Mouse (Mus musculus) WW6 (cell line): ENCODE measurements around the gene Eml3.
"Not testable (repeated sequence)": the region's sequence is repeated elsewhere in the genome, so short reads cannot be mapped to it uniquely, and the experiment has no call there.

Experiments
- DNase-seq: peaks from one replicate; pipeline ENCODE4 v3.0.0-alpha.2; 2013; ENCODE audit warnings: low read depth, low spot score

Gene Eml3

DNA sequence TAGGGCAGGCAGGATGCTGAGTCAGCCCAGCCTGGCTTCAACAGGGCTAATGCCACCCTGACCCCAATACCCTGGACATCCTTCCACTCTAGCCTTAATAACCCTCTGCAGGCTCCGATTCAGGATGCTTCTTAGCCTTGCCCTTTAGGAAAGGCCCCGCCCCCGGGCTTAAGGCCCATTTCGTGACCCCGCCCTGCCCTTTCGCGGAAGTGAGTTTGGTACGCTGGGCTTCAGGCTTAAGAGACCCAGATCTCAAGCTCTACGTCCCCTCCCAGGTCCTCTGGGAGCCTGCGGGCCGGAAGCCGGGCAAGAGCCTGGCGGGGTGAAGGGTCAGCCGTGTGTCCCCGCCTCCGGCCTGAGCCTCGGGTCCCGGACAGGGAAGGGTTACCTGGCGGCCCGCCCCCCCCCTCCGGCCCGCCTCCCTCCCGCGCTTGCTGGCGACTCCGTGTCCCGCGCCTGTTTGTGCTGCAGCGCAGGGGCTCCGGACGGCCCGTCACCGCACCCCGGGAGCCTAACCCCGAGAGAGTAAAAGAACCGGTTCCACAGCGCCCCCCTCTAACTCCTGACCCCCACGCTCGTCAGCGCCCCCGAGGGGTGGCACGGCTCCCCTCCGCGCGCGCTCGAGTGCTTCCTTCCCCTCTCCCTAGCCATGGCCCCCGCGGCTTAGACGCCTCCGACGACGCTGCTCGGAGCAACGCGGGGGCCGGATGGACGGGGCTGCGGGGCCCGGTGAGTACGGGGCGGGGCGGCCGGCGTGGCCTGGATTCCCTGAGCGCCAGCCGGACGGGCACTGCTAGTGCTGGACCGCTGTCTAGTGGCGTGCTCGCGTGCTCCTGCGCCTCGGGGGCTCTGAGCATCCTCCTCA, at the start of gene Eml3, which contains the start of gene Rom1:
TSS of gene Eml3 (plus strand) at position 329 of the 865 bp plus-strand sequence.
TSS of gene Rom1 (minus strand) at position 133 of the 865 bp plus-strand sequence.
- DNase-seq, result no peak

DNA sequence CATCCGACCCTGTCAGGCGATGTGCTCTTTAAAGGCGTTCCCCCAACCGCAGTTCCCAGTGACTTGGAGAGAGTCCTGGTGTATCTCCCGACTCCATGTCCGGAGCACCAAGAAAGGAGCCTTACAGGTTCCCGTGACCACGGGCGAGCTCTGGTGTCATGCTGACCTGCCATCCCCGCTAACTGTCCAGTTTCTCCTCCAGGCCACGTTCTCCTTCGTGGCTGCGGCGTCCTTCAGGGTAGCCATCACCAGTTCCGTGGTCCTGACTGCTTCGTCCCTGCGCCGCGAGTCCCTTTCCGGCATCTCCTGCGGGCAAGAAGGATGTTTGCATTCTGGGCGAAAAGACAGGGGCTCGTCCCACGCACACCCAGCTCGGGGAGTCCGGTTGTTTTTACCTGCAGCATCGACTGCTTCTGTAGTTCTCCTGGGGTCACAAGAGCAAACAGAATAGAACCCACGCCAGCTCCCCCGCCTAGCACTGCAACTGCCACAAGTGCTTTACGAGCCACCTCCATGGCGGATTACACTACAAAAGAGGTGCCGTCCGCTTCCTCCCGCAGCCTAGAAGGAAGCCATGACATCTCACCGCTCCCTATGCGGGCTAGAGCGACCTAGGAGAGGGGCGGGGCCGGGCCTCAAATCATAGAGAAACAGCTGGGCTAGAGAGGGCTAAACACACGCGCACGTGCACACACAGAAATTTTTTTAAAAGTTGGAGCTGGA, 48.9 kb upstream of the Eml3 start, which contains the start of gene Uqcc3:
TSS of gene Uqcc3 (minus strand) at position 613 of the 723 bp plus-strand sequence.
- DNase-seq, result no peak

DNA sequence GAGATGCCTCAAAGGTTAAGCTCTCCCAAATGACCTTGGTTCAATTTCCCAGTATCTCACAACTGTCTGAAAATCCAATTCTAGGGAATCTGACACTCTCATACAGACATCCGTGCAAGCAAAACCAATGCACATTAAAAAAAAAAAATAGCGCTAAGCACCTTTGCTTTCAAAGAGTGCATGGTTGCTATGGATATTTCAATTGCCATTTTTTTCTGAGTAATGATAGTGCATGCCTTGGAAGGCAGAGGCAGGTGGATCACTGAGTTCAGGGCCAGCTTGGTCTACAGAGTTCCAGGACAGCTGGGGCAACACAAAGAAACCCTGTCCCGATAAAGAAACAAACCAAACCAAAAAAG, 48.3 kb upstream of the Eml3 start:
- DNase-seq, result no peak

DNA sequence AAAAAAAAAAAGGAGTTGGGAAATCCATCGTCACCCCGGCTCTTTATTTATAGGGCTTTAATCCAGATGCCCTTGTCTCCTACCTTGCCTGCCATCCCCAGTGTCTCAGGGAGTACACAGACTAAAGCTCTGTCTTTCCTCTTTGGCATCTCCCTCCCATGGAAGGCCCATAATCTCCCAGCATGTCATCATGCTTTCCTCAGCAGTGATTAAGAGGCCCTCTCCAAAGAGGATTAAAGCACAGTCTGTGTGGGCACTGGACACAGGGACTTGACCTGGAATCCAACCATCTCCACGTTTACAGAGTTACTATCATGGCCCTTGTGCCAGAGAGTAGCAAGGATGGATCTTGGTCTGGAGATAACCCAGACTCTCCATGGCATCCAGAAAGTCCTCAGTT, 45.7 kb upstream of the Eml3 start, which contains the start of the genes Lbhd1 and Gm49403:
TSS of gene Lbhd1 (plus strand) at position 117 of the 400 bp plus-strand sequence.
TSS of gene Gm49403 (plus strand) at position 315 of the 400 bp plus-strand sequence.
- DNase-seq, result no peak

DNA sequence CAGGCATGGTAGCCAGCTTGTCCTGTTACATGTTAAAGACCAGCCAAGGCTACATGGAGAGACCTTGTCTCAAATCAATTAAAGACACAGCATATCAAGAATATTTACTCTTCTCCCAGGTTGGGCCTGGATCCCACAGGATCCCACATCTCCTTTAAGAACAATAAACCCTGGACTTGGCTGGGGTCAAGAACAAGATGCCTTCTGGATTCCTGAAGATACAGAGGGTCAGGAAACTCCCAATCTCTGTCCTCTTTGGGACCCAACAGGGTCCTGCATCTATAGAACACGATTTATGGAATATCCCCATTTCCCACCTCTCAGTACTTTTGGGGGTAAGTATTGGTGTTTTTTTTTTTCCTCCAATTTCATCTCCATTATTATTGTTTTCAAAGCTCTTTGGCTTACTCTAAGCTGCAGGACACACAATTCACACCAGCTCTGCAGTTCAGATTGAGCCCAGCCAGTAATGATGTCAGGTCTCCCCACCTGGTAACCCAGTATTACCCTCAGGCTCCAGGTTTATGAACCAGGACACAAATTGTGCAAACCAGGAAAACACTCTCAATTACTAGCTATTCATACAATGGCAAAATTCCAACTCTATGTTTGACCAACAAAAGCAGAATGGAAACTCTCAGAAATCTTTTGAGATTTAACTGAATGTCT, 42.3 kb upstream of the Eml3 start:
- no peak for DNase-seq

DNA sequence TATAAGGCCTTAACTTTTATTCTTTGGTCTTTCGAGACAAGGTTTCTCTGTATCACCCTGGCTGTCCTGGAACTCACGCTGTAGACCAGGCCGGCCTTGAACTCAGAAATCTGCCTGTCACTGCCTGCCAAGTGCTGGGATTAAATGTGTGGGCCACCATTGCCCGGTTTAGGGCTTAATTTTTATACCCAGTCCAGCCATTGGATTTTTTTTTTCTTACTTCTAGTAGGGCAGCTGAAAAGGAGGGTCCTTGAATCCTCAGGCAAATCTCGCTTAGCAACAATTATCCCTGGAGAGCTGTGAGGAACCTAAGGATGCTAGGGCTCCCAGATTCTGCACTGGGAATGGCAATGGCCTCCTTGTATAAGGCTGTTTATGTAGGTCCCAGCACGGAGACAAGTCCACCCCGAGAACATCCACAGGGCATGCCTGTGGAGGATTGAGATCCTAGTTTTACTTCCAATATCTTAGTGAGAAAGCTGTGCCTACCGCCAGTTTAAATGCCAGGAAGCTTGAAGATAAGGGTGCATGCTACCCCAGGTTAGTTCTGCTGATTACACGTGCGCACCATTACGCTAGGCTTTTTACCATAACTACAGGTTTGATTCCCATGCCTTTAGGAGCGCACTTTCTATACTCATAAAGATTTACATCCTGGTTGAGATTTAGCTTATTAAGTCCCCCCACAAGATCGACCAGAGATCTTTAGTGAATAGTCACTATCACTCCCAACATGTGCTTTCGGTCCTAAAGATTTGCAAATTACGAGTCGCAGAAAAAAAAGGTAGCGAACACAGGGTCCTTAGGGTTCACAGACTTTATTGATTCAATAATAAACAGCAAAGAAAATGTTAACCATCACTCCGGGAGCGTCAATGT, 41.5 kb upstream of the Eml3 start:
- DNase-seq, result no peak

DNA sequence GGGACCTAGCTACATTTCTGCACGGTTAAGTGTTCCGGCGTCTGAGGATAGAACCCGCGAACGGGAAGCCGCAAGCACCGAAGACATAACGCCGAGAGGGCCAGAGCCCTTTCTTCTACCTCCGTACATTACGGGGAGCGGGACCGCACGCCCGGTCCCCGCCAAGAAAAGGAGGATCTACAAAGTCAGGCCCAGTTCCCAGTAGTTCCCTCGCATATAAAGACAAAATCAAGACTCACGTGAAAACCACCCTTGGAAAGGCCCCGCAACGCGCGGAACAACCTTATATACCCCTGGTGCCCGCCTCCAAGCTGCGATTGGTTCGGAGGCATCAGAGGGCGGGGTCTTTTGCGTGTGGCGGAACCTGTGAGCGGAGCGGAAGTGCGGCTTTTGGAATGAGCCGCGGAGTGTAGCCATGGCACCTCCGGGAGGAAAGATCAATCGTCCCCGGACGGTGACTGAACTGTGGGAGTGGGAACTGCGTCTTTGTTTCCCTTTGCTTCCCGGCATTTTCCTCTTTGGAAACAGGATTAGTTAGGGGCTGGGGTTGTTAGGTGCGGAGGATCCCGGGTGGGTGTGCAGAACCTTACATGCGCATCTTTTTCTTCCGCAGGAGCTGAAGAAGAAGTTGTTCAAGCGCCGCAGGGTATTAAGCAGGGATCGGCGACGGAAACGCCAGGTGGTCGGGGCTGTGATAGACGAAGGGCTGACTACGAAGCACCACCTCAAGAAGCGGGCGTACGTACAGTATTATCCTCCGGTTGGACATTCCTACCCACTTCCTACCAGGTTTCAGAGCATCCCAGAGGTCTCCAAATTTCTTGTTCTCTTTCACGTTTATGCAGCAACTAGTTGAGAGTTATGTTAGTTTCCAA, 40.6 kb upstream of the Eml3 start, which contains the start of the genes 1810009A15Rik and Gm49416:
TSS of gene 1810009A15Rik (plus strand) at position 343 of the 875 bp plus-strand sequence.
TSS of gene Gm49416 (plus strand) at position 416 of the 875 bp plus-strand sequence.
- peak; percentile 91 for DNase-seq

DNA sequence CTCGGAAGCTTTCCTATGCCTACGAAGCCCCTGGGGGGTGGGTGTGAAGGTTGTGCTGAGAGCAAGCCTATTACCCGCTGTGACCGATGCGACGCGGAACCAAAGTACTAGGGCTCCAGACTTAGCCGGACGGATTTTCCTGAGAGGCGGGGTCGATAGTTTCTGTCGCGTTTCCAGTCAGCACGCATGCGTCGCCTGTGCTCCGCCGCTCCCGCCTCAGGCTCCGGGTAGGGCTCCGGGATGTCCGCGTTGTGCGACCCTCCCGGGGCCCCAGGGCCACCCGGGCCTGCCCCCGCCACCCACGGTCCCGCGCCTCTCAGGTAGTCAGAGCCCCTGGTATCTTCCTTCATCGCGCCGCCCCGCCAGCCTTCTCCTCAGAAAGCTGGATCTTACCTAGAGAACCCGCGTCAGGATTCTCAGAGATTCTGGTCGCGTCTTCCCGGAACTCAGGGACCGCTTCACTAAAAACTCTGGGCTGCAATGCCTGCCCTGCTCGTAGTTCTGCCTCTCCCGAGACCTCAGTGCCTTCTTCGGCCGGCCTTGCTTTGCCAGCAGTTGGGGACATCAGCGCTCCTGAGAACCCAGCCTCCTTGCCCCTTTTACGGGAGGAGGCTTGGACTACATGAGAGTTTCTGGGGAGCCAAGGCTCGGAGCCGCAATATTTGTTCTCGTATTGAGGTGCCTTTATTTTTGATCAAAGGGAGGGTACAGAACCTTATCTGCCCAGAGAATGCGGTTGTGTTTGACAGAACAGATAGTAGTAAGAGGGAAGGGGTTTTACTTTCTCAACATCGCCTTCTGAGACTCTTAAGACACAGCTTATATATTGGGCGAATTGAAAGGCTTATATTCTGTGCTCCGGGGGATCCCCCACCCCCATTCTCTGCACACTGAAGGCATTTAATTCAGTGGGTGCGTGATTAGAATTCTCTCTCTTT, 36.3 kb upstream of the Eml3 start, which contains the start of gene Ints5:
TSS of gene Ints5 (plus strand) at position 177 of the 938 bp plus-strand sequence.
- DNase-seq, result no peak

DNA sequence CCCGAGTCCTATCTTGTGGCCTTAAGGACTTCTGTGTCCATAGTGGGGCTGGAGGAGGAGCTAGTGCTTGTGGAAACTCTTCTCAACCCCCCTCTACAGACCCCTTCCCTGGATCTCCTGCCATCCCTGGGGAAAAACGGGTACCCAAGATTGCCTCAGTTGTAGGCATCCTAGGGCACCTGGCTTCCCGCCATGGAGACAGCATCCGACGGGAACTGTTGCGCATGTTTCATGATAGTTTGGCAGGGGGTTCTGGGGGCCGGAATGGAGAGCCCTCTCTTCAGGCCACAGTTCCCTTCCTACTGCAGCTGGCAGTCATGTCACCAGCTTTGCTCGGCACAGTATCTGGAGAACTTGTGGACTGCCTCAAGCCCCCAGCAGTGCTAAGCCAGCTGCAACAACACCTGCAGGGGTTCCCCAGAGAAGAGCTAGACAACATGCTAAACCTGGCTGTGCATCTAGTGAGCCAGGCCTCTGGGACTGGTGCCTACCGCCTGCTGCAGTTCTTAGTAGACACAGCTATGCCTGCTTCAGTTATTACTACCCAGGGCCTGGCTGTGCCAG, 33.9 kb upstream of the Eml3 start:
- no peak for DNase-seq

DNA sequence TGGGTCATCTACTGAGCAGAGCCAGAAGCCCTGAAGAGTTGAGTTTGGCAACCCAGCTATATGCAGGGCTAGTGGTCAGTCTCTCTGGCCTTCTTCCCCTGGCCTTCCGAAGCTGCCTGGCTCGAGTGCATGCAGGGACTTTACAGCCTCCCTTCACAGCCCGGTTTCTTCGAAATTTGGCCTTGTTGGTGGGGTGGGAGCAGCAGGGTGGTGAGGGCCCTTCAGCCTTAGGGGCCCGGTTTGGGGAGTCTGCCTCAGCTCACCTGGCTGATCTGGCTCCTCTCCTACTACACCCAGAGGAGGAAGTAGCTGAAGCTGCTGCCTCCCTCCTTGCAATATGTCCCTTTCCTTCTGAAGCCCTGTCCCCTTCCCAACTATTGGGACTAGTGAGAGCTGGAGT, 33.1 kb upstream of the Eml3 start:
- not testable (repeated sequence) for DNase-seq

DNA sequence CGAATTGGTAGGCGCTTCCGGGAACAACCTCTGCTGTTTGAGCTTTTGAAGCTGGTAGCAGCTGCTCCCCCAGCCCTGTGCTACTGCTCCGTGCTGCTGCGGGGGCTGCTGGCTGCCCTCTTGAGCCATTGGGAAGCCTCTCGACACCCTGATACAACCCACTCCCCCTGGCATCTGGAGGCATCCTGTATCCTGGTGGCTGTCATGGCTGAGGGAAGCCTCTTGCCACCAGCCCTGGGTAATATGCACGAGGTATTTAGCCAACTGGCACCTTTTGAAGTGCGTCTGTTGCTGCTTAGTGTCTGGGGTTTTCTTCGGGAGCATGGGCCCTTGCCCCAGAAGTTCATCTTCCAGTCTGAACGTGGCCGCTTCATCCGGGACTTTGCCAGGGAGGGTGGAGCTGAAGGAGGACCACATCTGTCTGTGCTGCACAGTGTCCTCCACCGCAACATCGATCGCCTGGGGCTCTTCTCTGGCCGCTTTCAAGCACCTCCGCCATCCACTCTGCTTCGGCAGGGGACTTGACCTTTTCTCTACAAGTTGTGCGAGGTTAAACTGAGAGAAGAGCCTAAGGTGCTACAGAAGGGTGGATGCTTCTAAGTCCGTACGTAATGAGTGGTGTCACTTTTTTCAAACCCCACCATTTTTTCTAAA, 32.0 kb upstream of the Eml3 start:
- not testable (repeated sequence) for DNase-seq

DNA sequence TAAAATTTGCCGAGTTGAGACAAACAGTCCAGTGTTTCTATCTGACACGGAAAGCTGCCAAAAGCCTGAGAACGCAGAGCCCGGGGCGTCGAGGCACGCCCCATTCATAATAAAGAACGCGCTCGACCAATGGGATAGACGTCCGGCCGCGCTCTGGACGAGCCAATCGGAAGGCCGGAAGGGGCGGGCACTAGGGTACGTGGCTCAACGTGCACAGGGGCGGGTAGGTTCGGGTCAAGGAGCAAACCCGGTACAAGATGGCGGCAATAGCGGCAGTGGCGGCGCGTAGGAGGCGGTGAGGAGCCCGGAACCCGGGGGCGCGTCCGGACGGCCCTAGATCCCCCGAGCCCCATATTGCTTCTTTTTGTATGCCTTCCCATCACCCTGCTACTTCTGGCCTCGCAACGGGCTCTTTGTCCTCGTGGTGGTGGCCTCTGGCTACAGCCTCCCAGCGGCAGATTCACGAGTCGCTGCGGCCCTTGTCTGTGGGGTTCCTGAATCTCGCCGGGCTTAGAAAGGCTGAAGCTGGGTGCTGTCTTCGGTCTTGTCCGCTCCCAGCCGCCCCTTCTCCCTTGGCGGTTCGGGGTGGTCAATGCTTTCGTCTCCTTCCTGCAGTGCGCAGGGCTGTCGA, 31.4 kb upstream of the Eml3 start, which contains the start of gene Ganab:
TSS of gene Ganab (plus strand) at position 207 of the 631 bp plus-strand sequence.
- DNase-seq, result peak; percentile 91

DNA sequence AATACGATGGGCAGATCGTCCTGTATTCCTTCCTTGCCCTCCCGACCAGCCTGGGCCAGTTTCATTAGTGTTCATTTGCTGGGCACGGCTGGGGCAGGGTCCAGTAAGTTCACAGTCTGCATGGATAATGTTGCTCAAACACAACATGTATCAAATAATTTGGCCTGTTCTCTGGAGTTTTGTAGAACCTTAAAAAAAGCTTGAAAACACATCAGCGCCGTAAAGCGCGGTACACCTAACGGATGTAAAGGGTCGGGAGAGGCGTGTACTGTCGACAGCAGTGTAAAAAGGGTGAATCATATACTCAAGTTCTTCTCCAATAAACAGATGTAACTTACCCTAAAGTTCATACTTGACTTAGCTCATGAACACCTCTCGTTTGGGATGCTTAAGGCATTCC, 30.8 kb upstream of the Eml3 start:
- DNase-seq, result no peak

DNA sequence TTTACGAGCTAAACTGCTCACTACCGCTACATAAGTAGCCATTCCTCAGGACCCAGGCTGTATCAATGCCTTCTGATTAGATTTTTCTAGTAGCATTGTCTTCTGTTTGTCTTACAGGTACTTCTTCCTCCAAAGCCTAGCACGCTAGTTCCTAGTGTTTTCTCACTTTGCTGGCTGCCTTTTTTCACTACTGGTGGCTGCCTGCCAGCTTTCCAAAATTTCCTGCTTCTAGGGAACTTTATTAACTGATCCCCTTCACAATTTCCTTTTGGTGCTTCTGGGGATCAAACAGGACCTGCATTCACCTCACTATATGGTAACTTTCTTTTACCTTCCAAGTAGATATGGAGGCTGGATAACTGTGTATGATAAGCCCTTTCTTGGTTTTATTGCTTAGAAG, 30.3 kb upstream of the Eml3 start:
- no peak for DNase-seq

DNA sequence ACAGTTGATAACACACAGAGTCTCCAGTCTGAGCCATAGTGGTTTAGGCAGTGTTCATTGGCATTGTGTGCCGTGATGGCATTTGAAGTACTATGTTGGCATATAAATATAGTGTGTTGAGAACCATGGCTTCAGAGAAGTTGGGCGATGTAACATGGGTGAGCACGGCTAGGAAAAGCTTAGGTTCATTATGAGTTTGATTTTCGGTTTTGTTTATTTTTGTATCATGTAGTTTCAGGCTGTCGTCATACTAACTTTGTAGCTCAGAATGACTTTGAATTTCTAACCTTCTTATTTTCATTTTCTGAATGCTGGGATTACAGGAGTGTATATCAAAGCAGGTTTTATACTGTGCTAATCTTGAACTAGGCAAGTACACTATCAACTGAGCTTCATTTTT, 25.9 kb upstream of the Eml3 start:
- DNase-seq, result no peak

DNA sequence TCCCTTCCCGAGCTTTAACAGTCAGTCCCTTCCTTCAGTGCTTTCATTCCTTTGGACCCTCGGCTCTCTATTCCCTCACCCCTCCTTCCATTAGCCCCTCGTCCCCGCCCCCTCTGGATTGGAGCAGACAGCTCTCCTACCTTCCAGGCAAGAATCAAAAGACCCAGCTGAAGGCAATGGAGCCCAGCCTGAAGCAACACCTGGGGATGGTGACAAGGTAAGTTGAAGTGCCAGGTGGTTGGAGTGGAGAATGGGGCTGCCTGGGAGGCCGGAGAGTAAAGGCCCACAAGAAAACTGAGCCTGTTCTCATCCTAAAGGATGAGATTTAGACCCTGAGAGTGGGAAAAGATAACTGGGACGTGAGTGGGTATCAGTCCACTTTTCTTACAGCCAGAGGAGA, 20.8 kb upstream of the Eml3 start:
- no peak for DNase-seq

DNA sequence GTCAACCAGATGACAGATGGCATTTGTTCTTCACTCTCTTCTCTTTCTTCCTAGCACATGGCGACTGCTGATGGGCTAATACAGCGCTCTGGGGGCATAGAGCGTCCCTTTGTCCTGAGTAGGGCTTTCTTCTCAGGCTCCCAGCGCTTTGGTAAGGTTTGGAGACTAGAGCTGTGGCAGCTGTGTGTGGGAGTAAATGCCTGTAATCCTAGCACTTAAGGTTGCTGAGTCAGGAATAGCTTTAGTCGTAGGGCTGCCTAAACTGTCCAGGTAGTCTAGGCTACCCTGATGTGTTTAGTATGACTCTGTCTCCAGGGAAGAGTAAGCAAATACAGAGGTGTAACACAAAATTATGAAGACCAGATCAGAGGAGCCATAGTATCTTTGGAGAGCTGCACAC, 17.5 kb upstream of the Eml3 start:
- no peak for DNase-seq
